ENCODE assay signal across 23 mouse cellular contexts in the genomic region with DNA sequence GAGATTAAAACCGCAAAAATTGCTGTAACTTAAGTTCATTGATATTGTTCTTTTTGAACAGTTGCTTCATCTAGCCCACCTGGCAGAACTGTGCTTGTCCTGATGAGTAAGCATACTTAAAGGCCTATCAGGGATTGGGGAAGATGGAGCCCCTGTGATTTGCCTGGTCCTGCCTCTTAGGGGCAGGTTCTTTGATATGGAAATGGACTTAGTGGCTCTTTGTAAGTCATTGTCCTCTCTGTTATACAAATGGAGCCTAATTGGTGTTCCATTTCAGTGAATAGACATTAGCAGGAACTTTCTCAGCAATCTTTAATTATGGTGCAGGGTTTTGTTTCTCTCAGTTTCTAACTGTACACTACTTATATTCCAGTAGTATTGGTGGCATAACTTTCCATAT.
DNase-seq lines count a peak whose midpoint lies in the region; ATAC-seq lines count a peak whose summit lies in the region.
"Had no signal": no experiment of that assay in that cellular context is flagged by ENCODE, and none has a peak within 500 bp of the region (broad histone marks: within the 10 kb centered on the region; RNA-seq: fewer than 3 reads in every experiment).

No protein-coding gene starts in this region.

- H3K27ac ChIP-seq in midbrain, embryonic 11.5 days (ENCODE audit: low read depth, low read length), result no peak overlapping the region
- no peak overlapping the region for H3K27ac ChIP-seq in midbrain, embryonic 13.5 days
- H3K27ac ChIP-seq in forebrain, embryonic 14.5 days (ENCODE audit: low read depth, low read length), result no peak overlapping the region
- no peak overlapping the region for H3K27ac ChIP-seq in hindbrain, embryonic 16.5 days (ENCODE audit: low read depth, low read length)
- H3K27ac ChIP-seq: embryonic facial prominence, embryonic 15.5 days; gastrocnemius, adult 2 months; heart, embryonic 10.5 days; hindbrain, embryonic 12.5 days; hindbrain, postnatal 0 days had no signal

- H3K9ac ChIP-seq in midbrain, embryonic 11.5 days (ENCODE audit: low read length), result no peak overlapping the region
- H3K9ac ChIP-seq in midbrain, embryonic 13.5 days (replicated peaks), result no peak overlapping the region
- no peak overlapping the region for H3K9ac ChIP-seq in forebrain, embryonic 14.5 days (ENCODE audit: low read length)
- H3K9ac ChIP-seq in hindbrain, embryonic 16.5 days (ENCODE audit: low read depth, low read length), result no peak overlapping the region
- H3K9ac ChIP-seq: embryonic facial prominence, embryonic 15.5 days; hindbrain, embryonic 12.5 days had no signal

- H3K4me2 ChIP-seq in midbrain, embryonic 11.5 days, result no peak overlapping the region
- H3K4me2 ChIP-seq in midbrain, embryonic 13.5 days (replicated peaks), result no peak overlapping the region
- no peak overlapping the region for H3K4me2 ChIP-seq in forebrain, embryonic 14.5 days (ENCODE audit: low read length)
- no peak overlapping the region for H3K4me2 ChIP-seq in hindbrain, embryonic 16.5 days (ENCODE audit: low read length)
- H3K4me2 ChIP-seq: embryonic facial prominence, embryonic 15.5 days; hindbrain, embryonic 12.5 days had no signal

- DNase-seq in midbrain, embryonic 11.5 days (ENCODE audit: low spot score, missing footprints), result peak; percentile 6
- DNase-seq in ZHBTc4 (ENCODE audit: low read depth, low spot score), result peak; percentile 78
- DNase-seq in forebrain, embryonic 14.5 days (ENCODE audit: low spot score), result peak; percentile 45
- DNase-seq in urinary bladder, postnatal 10 days (ENCODE audit: low spot score), result no peak
- DNase-seq: adrenal gland, adult 8-10 months; adrenal gland, postnatal 36 days; cerebellum, adult 11 months; cerebellum, adult 8-10 months; cerebellum, postnatal 14 days; embryo, embryonic 11 days; gastrocnemius, adult 2 months; gastrocnemius, postnatal 25 days; heart, postnatal 10 days; heart, postnatal 4 days; kidney, adult 11 months had no signal

- no peak for ATAC-seq in midbrain, embryonic 11.5 days (ENCODE audit: low FRiP score)
- ATAC-seq in midbrain, embryonic 13.5 days, result no peak
- peak; percentile 50; the same call in 1 of the 2 replicates for ATAC-seq in forebrain, embryonic 14.5 days
- no peak for ATAC-seq in hindbrain, embryonic 16.5 days
- ATAC-seq: hindbrain, postnatal 0 days; Patski had no signal

- H3K4me3 ChIP-seq in midbrain, embryonic 11.5 days (ENCODE audit: low read depth, low read length), result no peak overlapping the region
- no peak overlapping the region for H3K4me3 ChIP-seq in midbrain, embryonic 13.5 days (replicated peaks)
- H3K4me3 ChIP-seq in forebrain, embryonic 14.5 days (ENCODE audit: low read depth, low read length), result no peak overlapping the region
- H3K4me3 ChIP-seq in hindbrain, embryonic 16.5 days (ENCODE audit: low read length), result no peak overlapping the region
- H3K4me3 ChIP-seq: embryonic facial prominence, embryonic 15.5 days; erythroblast, embryonic 14.5 days; gastrocnemius, adult 2 months; heart, embryonic 10.5 days; hindbrain, embryonic 12.5 days had no signal

- 74% methylated on average over 1 of the region's 1 CpGs for WGBS in midbrain, embryonic 11.5 days
- WGBS in midbrain, embryonic 13.5 days, result 72% methylated on average over 1 of the region's 1 CpGs
- 16% methylated on average over 1 of the region's 1 CpGs for WGBS in forebrain, embryonic 14.5 days
- 72% methylated on average over 1 of the region's 1 CpGs for WGBS in hindbrain, embryonic 16.5 days

- H3K4me1 ChIP-seq in midbrain, embryonic 11.5 days (ENCODE audit: control insufficient read depth, insufficient read depth, low read length), result no peaks in the 10 kb centered on the region
- no peaks in the 10 kb centered on the region for H3K4me1 ChIP-seq in midbrain, embryonic 13.5 days (replicated peaks)
- peaks cover 8% of the 10 kb centered on the region for H3K4me1 ChIP-seq in forebrain, embryonic 14.5 days (ENCODE audit: control insufficient read depth, insufficient read depth, low read length)
- no peaks in the 10 kb centered on the region for H3K4me1 ChIP-seq in hindbrain, embryonic 16.5 days (ENCODE audit: control insufficient read depth, insufficient read depth, low read depth, low read length)
- H3K4me1 ChIP-seq: embryonic facial prominence, embryonic 15.5 days; heart, embryonic 10.5 days had no signal

- no peaks in the 10 kb centered on the region for H3K9me3 ChIP-seq in midbrain, embryonic 11.5 days (ENCODE audit: control insufficient read depth, low read length)
- no peaks in the 10 kb centered on the region for H3K9me3 ChIP-seq in midbrain, embryonic 13.5 days
- no peaks in the 10 kb centered on the region for H3K9me3 ChIP-seq in forebrain, embryonic 14.5 days (replicated peaks; ENCODE audit: control insufficient read depth, low read length)
- no peaks in the 10 kb centered on the region for H3K9me3 ChIP-seq in hindbrain, embryonic 16.5 days (ENCODE audit: control insufficient read depth, low read length)
- H3K9me3 ChIP-seq: embryonic facial prominence, embryonic 15.5 days; heart, embryonic 10.5 days; hindbrain, embryonic 12.5 days had no signal

- no peaks in the 10 kb centered on the region for H3K27me3 ChIP-seq in midbrain, embryonic 11.5 days (ENCODE audit: control insufficient read depth, insufficient read depth, low read length)
- H3K27me3 ChIP-seq in midbrain, embryonic 13.5 days, result no peaks in the 10 kb centered on the region
- no peaks in the 10 kb centered on the region for H3K27me3 ChIP-seq in forebrain, embryonic 14.5 days (replicated peaks; ENCODE audit: control insufficient read depth, insufficient read depth, low read length)
- no peaks in the 10 kb centered on the region for H3K27me3 ChIP-seq in hindbrain, embryonic 16.5 days (replicated peaks; ENCODE audit: control insufficient read depth, insufficient read depth, low read length)
- H3K27me3 ChIP-seq: embryonic facial prominence, embryonic 15.5 days; hindbrain, embryonic 12.5 days; Patski had no signal

- H3K36me3 ChIP-seq in midbrain, embryonic 11.5 days (ENCODE audit: control insufficient read depth, insufficient read depth, low read length), result no peaks in the 10 kb centered on the region
- H3K36me3 ChIP-seq in midbrain, embryonic 13.5 days, result no peaks in the 10 kb centered on the region
- H3K36me3 ChIP-seq in forebrain, embryonic 14.5 days (ENCODE audit: control insufficient read depth, insufficient read depth, low read length), result no peaks in the 10 kb centered on the region
- H3K36me3 ChIP-seq in hindbrain, embryonic 16.5 days (ENCODE audit: control insufficient read depth, insufficient read depth, low read length), result no peaks in the 10 kb centered on the region
- H3K36me3 ChIP-seq: embryonic facial prominence, embryonic 15.5 days; heart, embryonic 10.5 days; hindbrain, embryonic 12.5 days had no signal
